In the genomic region with DNA sequence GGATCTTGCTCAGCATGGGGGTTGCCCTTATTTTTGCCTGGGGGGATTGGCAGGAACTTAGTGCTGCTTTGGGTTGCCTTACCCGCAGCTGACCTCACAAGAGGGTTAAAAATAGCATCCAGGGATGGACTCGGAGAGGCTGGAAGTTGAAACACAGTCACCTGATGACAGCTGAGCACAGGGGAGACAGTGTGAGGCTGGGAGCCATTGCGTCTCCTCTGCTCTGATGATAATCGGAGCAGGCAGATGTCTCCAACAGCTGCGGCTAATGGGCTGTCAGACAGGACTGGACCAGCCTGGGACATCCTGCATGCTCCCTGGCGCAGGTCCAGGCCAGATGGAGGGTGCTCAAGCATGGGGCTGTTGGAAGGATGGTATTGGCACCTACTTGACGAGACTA, we compare ENCODE assay signal across 8 mouse cellular contexts.
DNase-seq lines count a peak whose midpoint lies in the region; TF ChIP-seq lines count a peak whose summit lies in the region.

No protein-coding gene starts in this region.

- H3K4me1 ChIP-seq in heart, embryonic 10.5 days = peaks cover 52% of the 10 kb centered on the region

- H3K36me3 ChIP-seq in C2C12 (ENCODE audit: control insufficient read depth, insufficient read depth) = no peaks in the 10 kb centered on the region
- H3K36me3 ChIP-seq in heart, embryonic 10.5 days = no peaks in the 10 kb centered on the region

- no peaks in the 10 kb centered on the region for H3K79me2 ChIP-seq in C2C12 (ENCODE audit: control insufficient read depth, insufficient read depth)

- peak; percentile 27 for DNase-seq in embryo, embryonic 11 days
- no peak for DNase-seq in embryo, embryonic 10.5 days (ENCODE audit: low spot score)
- peak; percentile 93 for DNase-seq in heart, embryonic 10.5 days (ENCODE audit: low spot score)
- peak; percentile 30 to 51 for DNase-seq in kidney, postnatal 25 days
- DNase-seq in left cerebral cortex, adult 18-20 months (ENCODE audit: low spot score in 2 of 2) = no peak
- DNase-seq in spleen, postnatal 10 days (ENCODE audit: low spot score in 2 of 2) = no peak
- DNase-seq in urinary bladder, adult 2 months (ENCODE audit: low spot score) = no peak

- H3K27me3 ChIP-seq in C2C12 (ENCODE audit: control insufficient read depth, insufficient read depth, insufficient read length) = peaks cover 14% of the 10 kb centered on the region
- no peaks in the 10 kb centered on the region for H3K27me3 ChIP-seq in heart, embryonic 10.5 days (ENCODE audit: insufficient read depth, poor library complexity, severe bottlenecking)

- no peaks in the 10 kb centered on the region for H3K79me3 ChIP-seq in C2C12 (ENCODE audit: low read depth)

- 15% methylated on average over 7 of the region's 7 CpGs for WGBS in heart, embryonic 10.5 days

- no peak overlapping the region for H3K4me3 ChIP-seq in C2C12 (ENCODE audit: insufficient read depth, poor library complexity, severe bottlenecking)
- H3K4me3 ChIP-seq in heart, embryonic 10.5 days = no peak overlapping the region

- no peak for TF ChIP-seq CTCF in C2C12 (IDR thresholded peaks at IDR 0.05; ENCODE audit: control insufficient read depth, insufficient read depth, insufficient read length)

- no peak overlapping the region for H3ac ChIP-seq in C2C12 (ENCODE audit: control insufficient read depth, insufficient read length, low read depth)

- H3K27ac ChIP-seq in heart, embryonic 10.5 days = peak overlapping the region; percentile 84

- H3K9me3 ChIP-seq in heart, embryonic 10.5 days = no peaks in the 10 kb centered on the region

TF ChIP-seq in C2C12, 6 proteins besides CTCF, POLR2A, EP300 and RAD21:
- TF ChIP-seq MYOD1 (IDR thresholded peaks at IDR 0.05; ENCODE audit: control insufficient read depth, insufficient read length, low read depth) (peak; percentile 58), FOSL1 (IDR thresholded peaks at IDR 0.05; ENCODE audit: insufficient read depth, low read length, poor library complexity, severe bottlenecking) (no peak)

Comparison
In these comparisons a context has a peak if more than half of its experiments do, and no peak if none do; other contexts are left out.
1. DNase-seq: peak in embryo, embryonic 11 days (single experiment), heart, embryonic 10.5 days (single experiment) and kidney, postnatal 25 days (2 of 2); none in embryo, embryonic 10.5 days (single experiment), left cerebral cortex, adult 18-20 months (0 of 2), spleen, postnatal 10 days (0 of 2) and urinary bladder, adult 2 months (single experiment).